Mouse (Mus musculus): ENCODE results near the gene Pemt.

DNA sequence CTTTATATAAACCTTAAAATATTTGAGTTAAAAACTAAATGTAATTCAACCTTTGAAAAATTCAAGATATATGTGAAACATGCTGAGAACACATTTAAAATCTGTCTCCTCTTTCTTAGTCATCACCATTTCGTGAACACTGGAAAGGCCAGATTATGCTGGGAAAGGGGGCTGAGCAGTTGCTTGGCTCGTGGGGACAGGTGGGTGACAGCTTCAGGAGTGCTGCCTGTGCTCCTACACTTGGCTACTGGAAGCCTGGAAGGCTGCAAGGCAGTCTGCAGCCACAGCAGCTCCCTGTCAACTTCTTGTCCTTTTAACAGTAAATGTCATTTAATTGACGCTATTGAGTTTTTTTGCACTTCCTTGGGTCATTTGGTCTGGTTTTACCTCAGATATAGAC is 40.4 kb downstream of the Pemt start:
- no peak for TF ChIP-seq CTCF (IDR thresholded peaks at IDR 0.05; ENCODE audit: control insufficient read depth, insufficient read depth, insufficient replicate concordance, low read depth, low read length)
- TF ChIP-seq POLR2A (IDR thresholded peaks at IDR 0.05; ENCODE audit: control insufficient read depth, low read depth, low read length), result no peak

Data from testis, adult 2 months (tissue).